Mouse (Mus musculus) neutrophil, adult 5-6 weeks (primary cell): ENCODE measurements around the gene Larp1b. TPM values are rescaled to one million over a fixed set of nuclear protein-coding genes. Genes with fewer than 3 reads are reported as not detected.

Source experiments
- ATAC-seq: fragments of 151-379, 151-347 bp; 2 replicates; pipeline ENCODE4 v1.8.0; 2017; ENCODE audit warnings: mild to moderate bottlenecking, moderate TSS enrichment; ENCODE audit not compliant: insufficient number of reproducible peaks, poor library complexity, low FRiP score, severe bottlenecking; ENCODE audit errors: extremely low read depth
- total RNA-seq: library from RNA; stranded (forward); fragments of 200-1000 nt; gene quantifications from 2 replicates; pipeline ENCODE4 v1.2.3, GENCODE M21; 2017

Larp1b gene
- total RNA-seq, 1 experiment from 2014 or later = 35.8 TPM

GRCm38 (mm10) chr3:41014946-41015345 is 65.3 kb downstream of the Larp1b start:
- no peak for ATAC-seq

GRCm38 (mm10) chr3:41018022-41018608 is 68.5 kb downstream of the Larp1b start:
- ATAC-seq = no peak

- no peak for ATAC-seq
Measured at GRCm38 (mm10) chr3:41020687-41021086, 71.1 kb downstream of the Larp1b start.

GRCm38 (mm10) chr3:41021980-41022379 is 72.4 kb downstream of the Larp1b start:
- no peak for ATAC-seq

DNA sequence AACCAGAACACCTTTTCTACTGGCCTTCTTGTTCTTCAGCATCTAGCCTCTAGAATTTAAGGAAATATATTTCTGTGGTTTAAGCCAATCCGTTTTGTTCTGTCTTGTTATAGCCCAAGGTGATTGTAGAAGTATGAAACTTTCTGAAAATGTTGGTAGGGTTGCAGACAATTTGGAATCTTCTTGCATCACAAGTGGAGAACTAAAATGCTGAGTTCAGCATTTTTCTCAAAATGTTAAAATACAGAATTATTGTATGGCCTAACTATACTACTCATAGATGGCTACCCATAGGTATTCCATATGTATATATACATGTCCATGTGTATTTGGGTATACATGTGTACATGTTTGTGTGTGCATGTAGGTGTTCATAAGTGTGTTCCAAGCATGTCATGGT is 81.1 kb downstream of the Larp1b start:
- no peak for ATAC-seq

DNA sequence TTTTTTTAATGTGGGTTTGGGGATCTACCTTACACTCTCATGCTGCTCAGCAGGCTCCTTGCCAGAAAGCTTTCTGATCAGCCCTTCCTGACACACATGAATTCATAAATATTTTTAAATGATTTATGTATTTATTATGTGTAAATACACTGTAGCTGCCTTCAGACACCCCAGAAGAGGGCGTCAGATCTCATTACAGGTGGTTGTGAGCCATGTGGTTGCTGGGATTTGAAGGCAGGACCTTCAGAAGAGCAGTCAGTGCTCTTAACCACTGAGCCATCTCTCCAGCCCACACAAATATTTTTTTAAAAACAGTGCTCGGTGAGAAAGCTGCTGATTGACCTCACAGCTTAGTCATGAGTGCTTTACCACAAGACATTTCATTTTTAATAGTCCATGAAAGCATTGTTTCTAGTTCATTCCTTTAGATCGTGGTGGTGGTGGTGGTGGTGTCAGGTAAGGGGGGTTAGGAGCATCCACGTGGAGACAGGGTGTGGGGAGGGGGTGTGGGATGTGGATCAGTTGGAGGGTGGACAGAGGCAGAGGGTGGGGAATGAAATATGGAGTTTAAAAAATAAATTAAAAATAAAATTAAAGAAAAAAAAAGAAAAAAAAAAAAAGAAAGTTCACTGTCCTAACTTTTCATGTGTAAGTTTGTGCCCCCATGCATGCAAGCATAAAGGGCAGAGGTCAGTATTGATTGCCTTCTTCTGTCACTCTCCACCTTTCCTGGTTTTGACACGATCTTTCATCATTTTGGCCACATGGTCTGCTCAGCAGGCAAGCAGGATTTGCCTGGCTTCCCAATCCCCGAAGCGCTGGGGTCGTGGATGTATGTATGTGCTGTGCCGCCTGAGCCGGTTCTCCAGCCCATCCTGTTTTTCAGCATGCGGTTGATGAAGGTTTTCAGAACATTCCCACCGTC is 81.9 kb downstream of the Larp1b start:
- no peak for ATAC-seq

- no peak for ATAC-seq
Measured at GRCm38 (mm10) chr3:41038297-41038916, 88.8 kb downstream of the Larp1b start.

DNA sequence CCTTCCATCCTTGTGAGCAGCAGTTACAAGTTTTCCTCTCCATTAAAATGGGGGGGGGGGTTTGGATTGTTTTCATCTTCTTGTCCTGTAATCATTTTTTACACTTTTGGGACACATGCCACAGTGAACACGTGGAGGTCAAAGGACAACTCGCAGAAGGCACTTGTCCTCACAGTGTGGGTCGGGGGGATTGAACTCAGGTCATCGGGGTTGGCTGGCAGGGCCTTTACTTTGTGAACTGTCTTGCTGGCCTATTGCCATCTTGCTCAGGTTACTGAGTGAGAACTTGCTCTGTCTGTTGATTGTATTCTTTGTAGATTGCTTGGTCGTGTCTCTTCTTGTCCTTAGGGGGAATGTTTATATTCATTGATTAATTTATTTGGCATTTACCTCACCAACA is 91.6 kb downstream of the Larp1b start:
- no peak for ATAC-seq

GRCm38 (mm10) chr3:41042195-41042938 is 92.7 kb downstream of the Larp1b start:
- peak; percentile 23; the same call in 1 of the 2 replicates for ATAC-seq

DNA sequence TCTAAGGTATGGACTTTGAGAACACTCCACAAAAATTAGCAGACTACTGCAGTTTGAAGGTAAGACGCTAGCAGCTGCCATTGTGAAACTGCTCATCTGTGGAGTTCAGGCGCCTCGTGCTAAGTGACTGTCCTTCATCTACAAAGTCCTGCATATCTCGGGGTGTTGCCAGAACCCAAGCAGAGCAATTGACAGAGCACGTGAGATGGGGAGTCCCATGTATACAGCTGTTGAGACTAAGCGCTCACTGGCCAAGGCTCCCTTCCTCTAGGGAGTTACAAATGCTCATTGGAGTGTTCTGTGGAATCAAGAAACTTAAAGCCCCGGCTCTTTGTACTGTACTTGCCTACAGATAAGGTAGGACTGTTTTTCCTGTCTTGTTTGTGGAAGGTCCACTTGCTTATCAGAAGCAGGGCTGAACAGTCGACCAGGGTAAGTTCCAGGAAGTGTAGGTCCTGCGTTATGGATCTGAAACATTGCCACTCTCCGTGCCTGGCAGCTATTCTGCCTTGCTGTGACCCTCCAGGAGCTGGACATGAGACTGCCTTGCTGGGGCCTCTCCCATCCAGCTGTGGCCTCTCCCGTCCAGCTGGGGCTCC is 94.2 kb downstream of the Larp1b start:
- no peak for ATAC-seq

DNA sequence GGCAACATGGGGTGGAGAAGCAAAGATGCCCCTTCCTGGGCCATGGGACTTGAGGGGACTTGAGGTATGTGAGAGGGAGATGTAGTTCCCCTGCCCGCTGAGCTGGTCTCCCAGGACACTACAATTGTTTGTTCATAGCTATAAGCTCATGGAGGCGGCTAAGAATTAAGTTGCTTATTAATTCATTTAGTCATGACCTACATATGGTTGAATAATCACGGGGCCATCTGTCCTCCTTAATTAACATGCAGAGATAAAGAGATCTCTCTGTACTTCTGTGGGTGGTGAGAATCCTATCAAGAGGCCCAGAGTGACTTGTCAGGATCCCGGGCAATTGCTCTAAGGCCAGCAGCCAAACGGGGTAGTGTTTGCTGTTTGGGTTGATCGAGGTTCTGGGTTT is 98.2 kb downstream of the Larp1b start:
- no peak for ATAC-seq

DNA sequence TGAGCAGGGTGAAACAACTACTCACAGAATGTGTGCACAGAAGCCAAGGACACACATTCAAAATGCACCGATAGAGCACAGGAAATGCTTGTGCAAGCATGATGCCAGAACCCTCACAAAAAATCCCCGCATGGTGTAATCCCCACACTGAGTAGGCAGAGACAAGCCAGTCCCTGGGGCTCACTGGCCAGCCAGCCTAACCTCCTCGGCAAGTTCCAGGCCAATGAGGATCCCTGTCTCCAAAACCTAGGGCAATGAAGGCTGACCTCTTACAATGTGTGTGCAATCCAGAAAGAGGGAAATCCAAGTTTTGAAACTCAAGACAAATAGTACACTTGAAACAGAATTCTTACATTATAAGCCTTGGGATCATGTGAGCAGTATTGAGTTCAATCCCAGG is 103.7 kb downstream of the Larp1b start:
- no peak for ATAC-seq

GRCm38 (mm10) chr3:41058395-41058794 is 108.8 kb downstream of the Larp1b start:
- no peak for ATAC-seq

DNA sequence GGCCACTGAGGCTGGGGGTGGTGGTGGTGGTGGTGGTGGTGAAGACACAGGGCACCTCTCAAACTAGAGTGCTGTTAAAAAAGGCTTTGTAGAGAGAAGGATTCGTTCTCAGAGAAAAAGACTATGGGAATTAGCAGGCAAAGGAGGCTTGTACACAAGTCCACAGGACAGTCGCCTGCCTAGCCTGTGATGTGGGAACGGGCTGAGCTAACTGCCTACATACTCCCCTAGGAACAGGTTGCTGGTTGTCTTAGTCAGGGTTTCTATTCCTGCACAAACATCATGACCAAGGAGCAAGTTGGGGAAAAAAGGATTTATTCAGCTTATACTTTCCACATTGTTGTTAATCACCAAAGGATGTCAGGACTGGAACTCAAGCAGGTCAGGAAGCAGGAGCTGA is 109.6 kb downstream of the Larp1b start:
- no peak for ATAC-seq

- no peak for ATAC-seq
Measured at GRCm38 (mm10) chr3:41061831-41062565, 112.4 kb downstream of the Larp1b start.

- no peak for ATAC-seq
Measured at GRCm38 (mm10) chr3:41062758-41063157, 113.1 kb downstream of the Larp1b start.

GRCm38 (mm10) chr3:41065320-41065719 is 115.7 kb downstream of the Larp1b start:
- no peak for ATAC-seq

DNA sequence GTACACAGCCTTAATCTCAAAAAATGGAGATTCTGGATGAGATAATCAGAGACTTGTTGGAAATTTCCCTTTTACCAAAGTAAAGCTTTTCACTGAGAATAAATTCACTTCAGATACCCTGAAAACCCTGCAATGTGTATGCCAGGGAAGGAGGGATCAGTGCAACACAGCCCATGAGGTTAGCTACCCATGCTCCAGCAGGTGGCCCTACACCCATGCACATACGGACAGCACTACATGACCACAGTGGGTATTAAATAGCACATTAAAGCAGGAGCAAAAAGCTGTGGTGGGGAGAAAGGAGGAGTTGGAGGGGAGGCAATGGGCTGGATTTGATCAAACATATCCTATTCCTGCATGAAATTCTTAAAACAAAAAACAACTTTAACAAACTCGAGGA is 120.9 kb downstream of the Larp1b start:
- no peak for ATAC-seq
